Mouse (Mus musculus): ENCODE measurements at regions not wholly inside any gene's neighbourhood (a gene's known extent, or its start where the extent isn't known, plus 50 kb on each side); places are given as distances from the start of the nearest gene placed in this dataset.

GRCm38 (mm10) chr13:60364778-60365672 is 187.9 kb upstream of the Gas1 start:
- Histone ChIP-seq H3K27me3 (ENCODE audit: control insufficient read depth, insufficient read depth, low read length) (no peaks in the 10 kb centered on the region), H3K36me3 (ENCODE audit: control insufficient read depth, insufficient read depth, low read length) (no peaks in the 10 kb centered on the region), H3K27ac (ENCODE audit: low read depth, low read length) (no peak overlapping the region), H3K4me2 (replicated peaks; ENCODE audit: low read depth, low read length) (no peak overlapping the region), H3K9me3 (ENCODE audit: control insufficient read depth, low read length) (no peaks in the 10 kb centered on the region), H3K9ac (ENCODE audit: low read depth, low read length) (no peak overlapping the region), H3K4me1 (replicated peaks; ENCODE audit: control insufficient read depth, insufficient read depth, low read length) (no peaks in the 10 kb centered on the region), H3K4me3 (ENCODE audit: low read depth, low read length) (no peak overlapping the region)
- ATAC-seq (ENCODE audit: low FRiP score) (no peak), DNase-seq (ENCODE audit: low spot score) (peak; percentile 17)
- WGBS, result 70% methylated on average over 13 of the region's 13 CpGs

- no peak overlapping the region for H3K4me3 ChIP-seq (ENCODE audit: low read depth, low read length)
Measured at GRCm38 (mm10) chr13:60369216-60369615, 192.1 kb upstream of the Gas1 start.

GRCm38 (mm10) chr13:60371656-60372055 is 194.5 kb upstream of the Gas1 start:
- no peaks in the 10 kb centered on the region for H3K36me3 ChIP-seq (ENCODE audit: control insufficient read depth, insufficient read depth, low read length)
- no peak overlapping the region for H3K27ac ChIP-seq (ENCODE audit: low read depth, low read length)
- 81% methylated on average over 2 of the region's 2 CpGs for WGBS
- DNase-seq (ENCODE audit: low spot score), result no peak
- no peak overlapping the region for H3K4me2 ChIP-seq (replicated peaks; ENCODE audit: low read depth, low read length)
- no peak for ATAC-seq (ENCODE audit: low FRiP score)
- no peak overlapping the region for H3K9ac ChIP-seq (ENCODE audit: low read depth, low read length)
- no peak overlapping the region for H3K4me3 ChIP-seq (ENCODE audit: low read depth, low read length)
- H3K9me3 ChIP-seq (ENCODE audit: control insufficient read depth, low read length), result no peaks in the 10 kb centered on the region
- no peaks in the 10 kb centered on the region for H3K4me1 ChIP-seq (replicated peaks; ENCODE audit: control insufficient read depth, insufficient read depth, low read length)
- no peaks in the 10 kb centered on the region for H3K27me3 ChIP-seq (ENCODE audit: control insufficient read depth, insufficient read depth, low read length)

More at GRCm38 (mm10) chr13:60369216-60369615, 192.1 kb upstream of the Gas1 start:
- H3K4me2 ChIP-seq (replicated peaks; ENCODE audit: low read depth, low read length), result no peak overlapping the region
- WGBS, result 85% methylated on average over 4 of the region's 4 CpGs
- no peaks in the 10 kb centered on the region for H3K4me1 ChIP-seq (replicated peaks; ENCODE audit: control insufficient read depth, insufficient read depth, low read length)
- H3K9ac ChIP-seq (ENCODE audit: low read depth, low read length), result no peak overlapping the region
- ATAC-seq (ENCODE audit: low FRiP score), result no peak
- H3K27me3 ChIP-seq (ENCODE audit: control insufficient read depth, insufficient read depth, low read length), result no peaks in the 10 kb centered on the region
- no peaks in the 10 kb centered on the region for H3K9me3 ChIP-seq (ENCODE audit: control insufficient read depth, low read length)
- no peaks in the 10 kb centered on the region for H3K36me3 ChIP-seq (ENCODE audit: control insufficient read depth, insufficient read depth, low read length)
- DNase-seq (ENCODE audit: low spot score), result no peak
- H3K27ac ChIP-seq (ENCODE audit: low read depth, low read length), result no peak overlapping the region

GRCm38 (mm10) chr13:60376705-60377104 is 199.5 kb upstream of the Gas1 start:
- DNase-seq (ENCODE audit: low spot score) (no peak), ATAC-seq (ENCODE audit: low FRiP score) (no peak)
- 58% methylated on average over 2 of the region's 2 CpGs for WGBS
- H3K4me2 ChIP-seq (replicated peaks; ENCODE audit: low read depth, low read length), result no peak overlapping the region
- no peaks in the 10 kb centered on the region for H3K36me3 ChIP-seq (ENCODE audit: control insufficient read depth, insufficient read depth, low read length)
- H3K9me3 ChIP-seq (ENCODE audit: control insufficient read depth, low read length), result no peaks in the 10 kb centered on the region
- no peak overlapping the region for H3K27ac ChIP-seq (ENCODE audit: low read depth, low read length)
- no peak overlapping the region for H3K4me3 ChIP-seq (ENCODE audit: low read depth, low read length)
- no peaks in the 10 kb centered on the region for H3K4me1 ChIP-seq (replicated peaks; ENCODE audit: control insufficient read depth, insufficient read depth, low read length)
- no peak overlapping the region for H3K9ac ChIP-seq (ENCODE audit: low read depth, low read length)
- no peaks in the 10 kb centered on the region for H3K27me3 ChIP-seq (ENCODE audit: control insufficient read depth, insufficient read depth, low read length)

- H3K9me3 ChIP-seq (ENCODE audit: control insufficient read depth, low read length), result no peaks in the 10 kb centered on the region
Measured at GRCm38 (mm10) chr13:60382855-60383254, 205.7 kb upstream of the Gas1 start.

GRCm38 (mm10) chr13:60398836-60399235 is 202.9 kb upstream of the Dapk1 start:
- ATAC-seq (ENCODE audit: low FRiP score) (no peak), DNase-seq (ENCODE audit: low spot score) (no peak)
- no peak overlapping the region for H3K27ac ChIP-seq (ENCODE audit: low read depth, low read length)
- no peak overlapping the region for H3K4me2 ChIP-seq (replicated peaks; ENCODE audit: low read depth, low read length)
- no peak overlapping the region for H3K4me3 ChIP-seq (ENCODE audit: low read depth, low read length)
- WGBS, result 92% methylated on average over 2 of the region's 2 CpGs
- H3K4me1 ChIP-seq (replicated peaks; ENCODE audit: control insufficient read depth, insufficient read depth, low read length), result no peaks in the 10 kb centered on the region
- no peak overlapping the region for H3K9ac ChIP-seq (ENCODE audit: low read depth, low read length)
- H3K27me3 ChIP-seq (ENCODE audit: control insufficient read depth, insufficient read depth, low read length), result no peaks in the 10 kb centered on the region
- H3K9me3 ChIP-seq (ENCODE audit: control insufficient read depth, low read length), result no peaks in the 10 kb centered on the region
- no peaks in the 10 kb centered on the region for H3K36me3 ChIP-seq (ENCODE audit: control insufficient read depth, insufficient read depth, low read length)

More at GRCm38 (mm10) chr13:60382855-60383254, 205.7 kb upstream of the Gas1 start:
- no peak for DNase-seq (ENCODE audit: low spot score)
- no peak overlapping the region for H3K9ac ChIP-seq (ENCODE audit: low read depth, low read length)
- no peak overlapping the region for H3K4me2 ChIP-seq (replicated peaks; ENCODE audit: low read depth, low read length)
- ATAC-seq (ENCODE audit: low FRiP score), result no peak
- no peak overlapping the region for H3K27ac ChIP-seq (ENCODE audit: low read depth, low read length)
- 96% methylated on average over 2 of the region's 2 CpGs for WGBS
- H3K4me3 ChIP-seq (ENCODE audit: low read depth, low read length), result no peak overlapping the region
- H3K36me3 ChIP-seq (ENCODE audit: control insufficient read depth, insufficient read depth, low read length), result no peaks in the 10 kb centered on the region
- H3K27me3 ChIP-seq (ENCODE audit: control insufficient read depth, insufficient read depth, low read length), result no peaks in the 10 kb centered on the region
- H3K4me1 ChIP-seq (replicated peaks; ENCODE audit: control insufficient read depth, insufficient read depth, low read length), result no peaks in the 10 kb centered on the region

- H3K4me3 ChIP-seq (ENCODE audit: low read depth, low read length), result no peak overlapping the region
- ATAC-seq (ENCODE audit: low FRiP score) (no peak), DNase-seq (ENCODE audit: low spot score) (no peak)
- no peaks in the 10 kb centered on the region for H3K4me1 ChIP-seq (replicated peaks; ENCODE audit: control insufficient read depth, insufficient read depth, low read length)
- no peak overlapping the region for H3K9ac ChIP-seq (ENCODE audit: low read depth, low read length)
- H3K27ac ChIP-seq (ENCODE audit: low read depth, low read length), result no peak overlapping the region
- H3K27me3 ChIP-seq (ENCODE audit: control insufficient read depth, insufficient read depth, low read length), result no peaks in the 10 kb centered on the region
- 84% methylated on average over 3 of the region's 3 CpGs for WGBS
- no peaks in the 10 kb centered on the region for H3K9me3 ChIP-seq (ENCODE audit: control insufficient read depth, low read length)
- no peak overlapping the region for H3K4me2 ChIP-seq (replicated peaks; ENCODE audit: low read depth, low read length)
- H3K36me3 ChIP-seq (ENCODE audit: control insufficient read depth, insufficient read depth, low read length), result no peaks in the 10 kb centered on the region
Measured at GRCm38 (mm10) chr13:60400764-60401487, 200.8 kb upstream of the Dapk1 start.

GRCm38 (mm10) chr13:60403471-60403870 is 198.3 kb upstream of the Dapk1 start:
- ATAC-seq (ENCODE audit: low FRiP score) (no peak), DNase-seq (ENCODE audit: low spot score) (no peak)

More at GRCm38 (mm10) chr13:60403471-60403870, 198.3 kb upstream of the Dapk1 start:
- Histone ChIP-seq H3K4me2 (replicated peaks; ENCODE audit: low read depth, low read length) (no peak overlapping the region), H3K4me1 (replicated peaks; ENCODE audit: control insufficient read depth, insufficient read depth, low read length) (no peaks in the 10 kb centered on the region), H3K9me3 (ENCODE audit: control insufficient read depth, low read length) (no peaks in the 10 kb centered on the region), H3K27me3 (ENCODE audit: control insufficient read depth, insufficient read depth, low read length) (no peaks in the 10 kb centered on the region), H3K4me3 (ENCODE audit: low read depth, low read length) (no peak overlapping the region), H3K9ac (ENCODE audit: low read depth, low read length) (no peak overlapping the region), H3K36me3 (ENCODE audit: control insufficient read depth, insufficient read depth, low read length) (no peaks in the 10 kb centered on the region), H3K27ac (ENCODE audit: low read depth, low read length) (no peak overlapping the region)
- WGBS, result 96% methylated on average over 3 of the region's 3 CpGs

Data from hindbrain, embryonic 11.5 days (tissue).